Mouse (Mus musculus) heart, postnatal 0 days (tissue): ENCODE results near the gene Il6.

Experiments used
- CTCF ChIP-seq: IDR thresholded peaks from 2 replicates; pipeline ENCODE4 v1.5.1; 2016; ENCODE audit warnings: antibody characterized with exemption, control low read depth, low read depth
- EP300 ChIP-seq: IDR thresholded peaks from 2 replicates; pipeline ENCODE4 v1.6.1; 2016; ENCODE audit warnings: antibody characterized with exemption, low read depth

DNA sequence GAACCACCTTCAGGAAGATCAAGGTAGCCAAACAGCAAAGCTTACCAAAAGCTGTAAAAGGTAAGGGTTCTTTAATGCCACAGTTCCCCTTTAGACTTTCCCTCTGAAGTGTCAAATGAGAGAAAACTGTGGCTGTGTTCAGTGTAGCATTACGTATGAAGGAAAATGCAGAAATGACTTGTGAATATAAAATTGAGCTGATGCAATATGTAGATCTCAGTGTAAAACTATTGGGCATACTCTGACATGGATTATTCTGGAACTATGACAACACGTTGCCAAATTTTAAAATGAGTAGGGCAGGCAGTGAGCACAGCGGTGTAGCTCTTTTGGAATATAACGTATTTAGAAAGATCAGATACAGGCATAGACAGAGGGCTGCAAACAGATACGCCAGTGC is 40.1 kb upstream of the Il6 start:
- no peak for TF ChIP-seq CTCF
- TF ChIP-seq EP300 = no peak
